Mouse (Mus musculus) heart, adult 2 months (tissue): ENCODE measurements around the gene Alkbh7. TPM values are rescaled to one million over a fixed set of nuclear protein-coding genes. Genes with fewer than 3 reads are reported as not detected.
A peak's percentile ranks its signal among the peaks of the same experiment; 100 is the strongest.

ENCODE experiments used
- DNase-seq, 2 experiments: peaks; one replicate each; pipeline ENCODE4 v3.0.0; 2021
- H3K27ac ChIP-seq: fragments of 200-600 bp; 2 replicates; pipeline ENCODE4 v1.8.1; 2022
- H3K27me3 ChIP-seq: fragments of 200-500 bp; 2 replicates; pipeline ENCODE4 v1.6.1; 2012; ENCODE audit warnings: mild to moderate bottlenecking, low read length, inconsistent platforms, mixed read lengths; ENCODE audit not compliant: control insufficient read depth, insufficient read depth
- H3K36me3 ChIP-seq: fragments of 200-500 bp; 2 replicates; pipeline ENCODE4 v1.6.1; 2012; ENCODE audit warnings: low read length, inconsistent platforms; ENCODE audit not compliant: control insufficient read depth, insufficient read depth
- H3K4me1 ChIP-seq: fragments of 200-500 bp; 2 replicates; pipeline ENCODE4 v1.6.1; 2011; ENCODE audit warnings: low read length; ENCODE audit not compliant: control insufficient read depth, insufficient read depth
- H3K4me3 ChIP-seq: fragments of 200-600 bp; 2 replicates; pipeline ENCODE4 v1.8.1; 2022
- H3K79me2 ChIP-seq: fragments of 200-500 bp; replicated peaks from 2 replicates; pipeline ENCODE4 v1.6.1; 2012; ENCODE audit warnings: mild to moderate bottlenecking, inconsistent platforms, low read length, moderate library complexity, mixed read lengths; ENCODE audit not compliant: control insufficient read depth, insufficient read depth
- H3K9ac ChIP-seq: fragments of 200-500 bp; 2 replicates; pipeline ENCODE4 v1.6.1; 2012; ENCODE audit warnings: low read depth, mild to moderate bottlenecking, control low read depth, inconsistent platforms, low read length, mixed read lengths
- CTCF ChIP-seq: fragments of 200-600 bp; IDR thresholded peaks from 2 replicates; pipeline ENCODE4 v1.8.1; 2022; ENCODE audit warnings: antibody characterized with exemption, mild to moderate bottlenecking, moderate library complexity
- EP300 ChIP-seq: fragments of 200-500 bp; IDR thresholded peaks from 2 replicates; pipeline ENCODE4 v1.6.1; 2011; ENCODE audit warnings: low read depth, low read length, control low read depth; ENCODE audit not compliant: insufficient read depth
- POLR2A ChIP-seq: fragments of 200-500 bp; IDR thresholded peaks from 2 replicates; pipeline ENCODE4 v1.6.1; 2011; ENCODE audit warnings: mild to moderate bottlenecking, low read depth, low read length, control low read depth; ENCODE audit not compliant: insufficient read depth
- WGBS: fragments of 180-500 bp; shearing (Covaris S2); methylation state at CpG from one replicate; pipeline ENCODE4 v1.1.7; 2018; 5-methylcytosine and 5-hydroxymethylcytosine counted together
- intact Hi-C: fragments of 180-260 bp; cut with DNase I; formaldehyde crosslinking; loops from one replicate; pipeline ENCODE4 v1.15.1; 2025
- polyA plus RNA-seq: library from polyadenylated mRNA; depleted of rRNA; stranded (reverse); fragments of >200 nt; gene quantifications from 2 replicates; pipeline ENCODE4 v1.2.3, GENCODE M21; 2012
- total RNA-seq, 2 experiments: library from RNA; stranded (reverse); gene quantifications; 2 replicates each; pipeline ENCODE4 v1.2.3; 2021

Gene Alkbh7
- total and polyA plus RNA-seq, 3 experiments, result 65.3 to 74.5 (median 72.8) TPM

- H3K27ac ChIP-seq, result peak within 1 kb of the TSS; percentile 89
- peak; percentile 94 for TF ChIP-seq POLR2A
- no peak for TF ChIP-seq CTCF
- TF ChIP-seq EP300, result 0 out of 2 replicates have a peak, but pooled peaks have one; percentile 32
- H3K36me3 ChIP-seq, result no peaks in the 10 kb centered on the region
- peak within 1 kb of the TSS; percentile 74 for H3K9ac ChIP-seq
- peak within 1 kb of the TSS; percentile 84 for H3K4me3 ChIP-seq
- H3K4me1 ChIP-seq, result peaks cover 3% of the 10 kb centered on the region
- no peaks in the 10 kb centered on the region for H3K27me3 ChIP-seq
- peak; percentile 95 to 97 for DNase-seq
- intact Hi-C loops, result loop anchor here (1.0 to 2.0 kb wide), 4 partner anchors 21 to 315 kb away; partner anchors contain the start of genes Gm17949, Gtf2f1 and Khsrp
- under 1% methylated on average over 52 of the region's 52 CpGs for WGBS
- 0 out of 2 replicates have a peak, but pooled peaks cover 3% of the 10 kb centered on the region for H3K79me2 ChIP-seq
Measured at GRCm38 (mm10) chr17:56990115-56990746, 6.9 kb upstream of the Alkbh7 start, which contains the start of gene Clpp. TSS of gene Clpp (plus strand) at chr17:56990305.

- WGBS, result 63% methylated on average over 2 of the region's 2 CpGs
- no peak overlapping the region; the same call in 1 of the 2 replicates for H3K27ac ChIP-seq
- H3K4me1 ChIP-seq, result peaks cover 3% of the 10 kb centered on the region
- 0 out of 2 replicates have a peak, but pooled peaks cover 3% of the 10 kb centered on the region for H3K79me2 ChIP-seq
- peak overlapping the region; percentile 25 for H3K9ac ChIP-seq
- no peaks in the 10 kb centered on the region for H3K36me3 ChIP-seq
- intact Hi-C loops, result loop anchor here (1.0 to 2.0 kb wide), 4 partner anchors 20 to 316 kb away; partner anchors contain the start of genes Gm17949, Gtf2f1 and Khsrp
- no peaks in the 10 kb centered on the region for H3K27me3 ChIP-seq
- no peak for DNase-seq
- TF ChIP-seq POLR2A, result no peak
- TF ChIP-seq CTCF, result no peak
- no peak for TF ChIP-seq EP300
- peak overlapping the region; percentile 84 for H3K4me3 ChIP-seq
Measured at GRCm38 (mm10) chr17:56990966-56991365, 6.2 kb upstream of the Alkbh7 start.

DNA sequence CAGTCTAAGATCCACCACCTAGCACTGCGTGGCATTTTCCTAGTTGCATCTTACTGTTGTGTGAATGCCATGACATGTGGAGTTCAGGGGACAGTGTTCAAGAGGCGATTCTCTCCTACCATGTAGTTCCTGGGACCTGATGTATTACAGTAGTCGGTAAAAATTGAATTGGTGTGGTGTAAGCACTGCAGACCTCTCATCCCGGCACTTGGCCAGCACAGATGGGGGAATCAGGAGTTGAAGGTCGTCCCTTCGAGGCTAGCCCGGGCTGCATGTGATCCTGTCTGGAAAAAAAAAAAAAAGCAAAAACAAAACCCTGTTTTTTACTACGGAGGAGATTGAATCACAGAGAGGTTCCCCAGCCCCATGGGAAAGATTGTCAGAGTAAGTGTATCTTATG lies 2.1 kb upstream of the Alkbh7 start:
- H3K4me3 ChIP-seq, result no peak overlapping the region
- H3K27ac ChIP-seq, result no peak overlapping the region
- H3K36me3 ChIP-seq, result no peaks in the 10 kb centered on the region
- no peak overlapping the region for H3K9ac ChIP-seq
- 0 out of 2 replicates have a peak, but pooled peaks cover 3% of the 10 kb centered on the region for H3K79me2 ChIP-seq
- TF ChIP-seq CTCF (no peak), EP300 (no peak), POLR2A (no peak)
- H3K4me1 ChIP-seq, result peaks cover 4% of the 10 kb centered on the region
- DNase-seq, result no peak
- WGBS, result 76% methylated on average over 8 of the region's 8 CpGs
- H3K27me3 ChIP-seq, result no peaks in the 10 kb centered on the region
- intact Hi-C loops, result no loop called here

DNA sequence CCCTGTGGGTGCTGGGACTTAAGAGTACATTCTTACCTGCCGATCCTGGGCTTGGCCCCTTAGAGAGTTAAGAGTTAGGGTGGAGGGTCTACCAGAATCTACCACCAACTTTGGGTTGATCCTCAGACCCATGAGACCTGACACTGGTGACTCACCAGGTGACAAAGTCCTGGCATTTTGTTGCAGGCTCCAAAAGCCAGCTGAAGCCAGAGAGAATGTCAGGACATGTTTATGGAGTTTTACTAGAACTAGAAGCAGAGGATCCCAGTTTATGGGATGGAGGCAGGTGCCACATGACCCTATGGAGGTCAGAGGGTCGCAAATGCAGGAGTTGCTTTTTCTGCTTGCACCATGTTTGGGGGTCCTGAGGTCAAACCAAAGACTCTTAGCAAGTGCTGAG lies 633 bp upstream of the Alkbh7 start:
- H3K27me3 ChIP-seq, result no peaks in the 10 kb centered on the region
- no peaks in the 10 kb centered on the region for H3K36me3 ChIP-seq
- intact Hi-C loops, result loop anchor here (1.0 to 2.0 kb wide), 4 partner anchors 100 to 338 kb away; no protein-coding TSS in a partner anchor
- DNase-seq, result no peak
- no peaks in the 10 kb centered on the region for H3K79me2 ChIP-seq
- peaks cover 4% of the 10 kb centered on the region; the same call in 1 of the 2 replicates for H3K4me1 ChIP-seq
- no peak for TF ChIP-seq POLR2A
- TF ChIP-seq EP300, result no peak
- no peak for TF ChIP-seq CTCF
- H3K4me3 ChIP-seq, result no peak overlapping the region
- 64% methylated on average over 2 of the region's 2 CpGs for WGBS
- peak overlapping the region; percentile 66 for H3K27ac ChIP-seq
- H3K9ac ChIP-seq, result no peak overlapping the region

- 84% methylated on average over 9 of the region's 9 CpGs for WGBS
- Histone ChIP-seq H3K4me1 (peaks cover 4% of the 10 kb centered on the region; the same call in 1 of the 2 replicates), H3K36me3 (no peaks in the 10 kb centered on the region), H3K4me3 (no peak overlapping the region), H3K27me3 (no peaks in the 10 kb centered on the region), H3K79me2 (no peaks in the 10 kb centered on the region), H3K9ac (no peak overlapping the region), H3K27ac (no peak overlapping the region)
- TF ChIP-seq POLR2A, result no peak
- no peak for TF ChIP-seq CTCF
- no peak for TF ChIP-seq EP300
- no peak for DNase-seq
- intact Hi-C loops, result no loop called here
Measured at GRCm38 (mm10) chr17:56999414-56999813, 2.3 kb downstream of the Alkbh7 start.

- intact Hi-C loops, result loop anchor here (10.0 kb wide), 1 partner anchor 385 kb away; the partner anchor contains the start of gene Rpl36
- no peak for DNase-seq
- Histone ChIP-seq H3K9ac (no peak within 1 kb of the TSS), H3K27me3 (no peaks in the 10 kb centered on the region), H3K36me3 (no peaks in the 10 kb centered on the region), H3K4me1 (peaks cover 4% of the 10 kb centered on the region; the same call in 1 of the 2 replicates), H3K4me3 (no peak within 1 kb of the TSS), H3K79me2 (no peaks in the 10 kb centered on the region), H3K27ac (no peak within 1 kb of the TSS)
- WGBS, result 67% methylated on average over 9 of the region's 9 CpGs
- no peak for TF ChIP-seq CTCF
- TF ChIP-seq EP300, result no peak
- TF ChIP-seq POLR2A, result no peak
Measured at GRCm38 (mm10) chr17:56999968-57000609, 3.0 kb downstream of the Alkbh7 start, which contains the start of gene Pspn. TSS of gene Pspn (minus strand) at chr17:57000018.
